In genomic region chr16:26462835-26463234, GRCm38 (mm10) we compare ENCODE assay signal across 34 mouse cellular contexts. TPM values are rescaled to one million over a fixed set of nuclear protein-coding genes. Genes with fewer than 3 reads are reported as not detected.
A peak's percentile ranks its signal among the peaks of the same experiment; 100 is the strongest.
DNase-seq lines count a peak whose midpoint lies in the region; ATAC-seq and TF ChIP-seq lines count a peak whose summit lies in the region.
"Had no signal": no experiment of that assay in that cellular context is flagged by ENCODE, and none has a peak within 500 bp of the region (broad histone marks: within the 10 kb centered on the region; RNA-seq: fewer than 3 reads in every experiment).

Gene Cldn16 (plus strand): TSS chr16:26463135.

- no peak within 1 kb of the TSS for H3K27ac ChIP-seq in kidney, embryonic 15.5 days
- H3K27ac ChIP-seq in kidney, postnatal 0 days: no peak within 1 kb of the TSS
- H3K27ac ChIP-seq: embryonic facial prominence, embryonic 12.5 days; embryonic facial prominence, embryonic 15.5 days; heart, adult 2 months; heart, embryonic 10.5 days; heart, embryonic 13.5 days; hindbrain, embryonic 12.5 days; hindbrain, embryonic 15.5 days had no signal

- H3K4me3 ChIP-seq in kidney, embryonic 15.5 days (replicated peaks): no peak within 1 kb of the TSS
- no peak within 1 kb of the TSS for H3K4me3 ChIP-seq in kidney, postnatal 0 days (replicated peaks; ENCODE audit: low read depth, low read length)
- H3K4me3 ChIP-seq: embryonic facial prominence, embryonic 12.5 days; embryonic facial prominence, embryonic 15.5 days; heart, adult 2 months; heart, embryonic 10.5 days; heart, embryonic 13.5 days; hindbrain, embryonic 12.5 days; hindbrain, embryonic 15.5 days had no signal

- no peak within 1 kb of the TSS for H3K4me2 ChIP-seq in kidney, embryonic 15.5 days
- 0 out of 2 replicates have a peak within 1 kb of the TSS, but pooled peaks have one; percentile 16 for H3K4me2 ChIP-seq in kidney, postnatal 0 days (ENCODE audit: low read length)
- H3K4me2 ChIP-seq: embryonic facial prominence, embryonic 12.5 days; embryonic facial prominence, embryonic 15.5 days; heart, embryonic 13.5 days; hindbrain, embryonic 12.5 days; hindbrain, embryonic 15.5 days had no signal

- no peaks in the 10 kb centered on the region for H3K4me1 ChIP-seq in kidney, embryonic 15.5 days
- no peaks in the 10 kb centered on the region; the same call in 1 of the 2 replicates for H3K4me1 ChIP-seq in kidney, postnatal 0 days (replicated peaks; ENCODE audit: insufficient read depth, low read length)
- H3K4me1 ChIP-seq: embryonic facial prominence, embryonic 12.5 days; embryonic facial prominence, embryonic 15.5 days; heart, embryonic 10.5 days; heart, embryonic 13.5 days; hindbrain, embryonic 12.5 days; hindbrain, embryonic 15.5 days had no signal

- peak; percentile 8 for DNase-seq in kidney, adult 11 months
- DNase-seq in kidney, postnatal 36 days: no peak
- DNase-seq in kidney, postnatal 0 days (ENCODE audit: low spot score): no peak
- DNase-seq in kidney, postnatal 25 days: peak; percentile 2 to 34
- DNase-seq in retina, embryonic 14.5 days (ENCODE audit: low spot score): no peak
- DNase-seq in adrenal gland, adult 18-20 months (ENCODE audit: low spot score in 2 of 2): no peak
- DNase-seq: adrenal gland, adult 2 months; adrenal gland, postnatal 14 days; B cell, adult 2 months; cerebellum, adult 11 months; cerebellum, adult 2 months; cerebellum, adult 9-11 months; cerebellum, postnatal 25 days; forebrain, postnatal 0 days; gastrocnemius, postnatal 25 days; heart, adult 2 months; heart, postnatal 14 days had no signal

- no peak within 1 kb of the TSS for H3K9ac ChIP-seq in kidney, embryonic 15.5 days
- no peak within 1 kb of the TSS for H3K9ac ChIP-seq in kidney, postnatal 0 days (ENCODE audit: low read depth, low read length)
- H3K9ac ChIP-seq: embryonic facial prominence, embryonic 12.5 days; embryonic facial prominence, embryonic 15.5 days; forebrain, postnatal 0 days; heart, embryonic 13.5 days; hindbrain, embryonic 12.5 days; hindbrain, embryonic 15.5 days had no signal

- no peaks in the 10 kb centered on the region for H3K36me3 ChIP-seq in kidney, embryonic 15.5 days
- H3K36me3 ChIP-seq in kidney, postnatal 0 days (ENCODE audit: insufficient read depth, low read length): no peaks in the 10 kb centered on the region
- H3K36me3 ChIP-seq: embryonic facial prominence, embryonic 12.5 days; embryonic facial prominence, embryonic 15.5 days; G1E; heart, embryonic 10.5 days; heart, embryonic 13.5 days; hindbrain, embryonic 12.5 days; hindbrain, embryonic 15.5 days had no signal

- no peaks in the 10 kb centered on the region for H3K27me3 ChIP-seq in kidney, embryonic 15.5 days
- H3K27me3 ChIP-seq in kidney, postnatal 0 days (ENCODE audit: insufficient read depth, low read length): no peaks in the 10 kb centered on the region
- H3K27me3 ChIP-seq: CH12.LX; embryonic facial prominence, embryonic 12.5 days; embryonic facial prominence, embryonic 15.5 days; heart, embryonic 13.5 days; hindbrain, embryonic 12.5 days; hindbrain, embryonic 15.5 days; Patski had no signal

- H3K9me3 ChIP-seq in kidney, embryonic 15.5 days (replicated peaks): no peaks in the 10 kb centered on the region
- H3K9me3 ChIP-seq in kidney, postnatal 0 days (replicated peaks; ENCODE audit: low read length): no peaks in the 10 kb centered on the region
- H3K9me3 ChIP-seq: embryonic facial prominence, embryonic 12.5 days; embryonic facial prominence, embryonic 15.5 days; heart, embryonic 10.5 days; heart, embryonic 13.5 days; hindbrain, embryonic 12.5 days; hindbrain, embryonic 15.5 days had no signal

- WGBS in kidney, embryonic 15.5 days: 60% methylated on average over 7 of the region's 7 CpGs
- 57% methylated on average over 7 of the region's 7 CpGs for WGBS in kidney, postnatal 0 days

- TF ChIP-seq CTCF in kidney, postnatal 0 days (IDR thresholded peaks at IDR 0.05; ENCODE audit: low read depth): no peak

- peak; percentile 40; the same call in 1 of the 2 replicates for ATAC-seq in kidney, embryonic 15.5 days (replicated peaks; ENCODE audit: low FRiP score)
- ATAC-seq in kidney, postnatal 0 days (replicated peaks; ENCODE audit: low FRiP score, low read depth): no peak
- ATAC-seq: forebrain, embryonic 14.5 days; forebrain, postnatal 0 days; Patski had no signal

RNA-seq across cellular contexts. Expression of gene Cldn16, which starts in this region (rescaled TPM):
- 4.4 and 4.9 TPM in 2 replicates for polyA plus RNA-seq in kidney, embryonic 15.5 days (2015; fragmentation: Nextera tagmentation; extraction: Ambion mirVana)
- 26.8 and 28.6 TPM in 2 replicates for polyA plus RNA-seq in kidney, postnatal 0 days (2015; fragmentation: Nextera tagmentation; extraction: Ambion mirVana)
- total RNA-seq in adrenal gland, adult 18-20 months (2021): not detected
- total RNA-seq: adrenal gland, adult 2 months; adrenal gland, postnatal 14 days; CH12.LX; common myeloid progenitor, adult 5-6 weeks; forebrain, postnatal 0 days; G1E; gastrocnemius, adult 8-10 months; gastrocnemius, postnatal 25 days; heart, adult 2 months; heart, postnatal 14 days; hematopoietic stem cell, adult 5-6 weeks had no signal
- polyA plus RNA-seq: adrenal gland, adult 2 months; cerebellum, adult 2 months; embryonic facial prominence, embryonic 12.5 days; embryonic facial prominence, embryonic 15.5 days; forebrain, embryonic 11.5 days; forebrain, embryonic 14.5 days; forebrain, postnatal 0 days; frontal cortex, adult 2 months; G1E; heart, adult 2 months; heart, embryonic 10.5 days; heart, embryonic 13.5 days; heart, embryonic 16.5 days; hindbrain, embryonic 12.5 days; hindbrain, embryonic 15.5 days; Patski had no signal

Comparison
In these comparisons a context has a peak if more than half of its experiments do, and no peak if none do; other contexts are left out.
1. DNase-seq: peak in kidney, adult 11 months (single experiment) and kidney, postnatal 25 days (2 of 2); none in kidney, postnatal 36 days (0 of 2), kidney, postnatal 0 days (single experiment), retina, embryonic 14.5 days (single experiment) and adrenal gland, adult 18-20 months (0 of 2).